Mouse (Mus musculus): ENCODE data around the gene Olfr935.

Olfr935 gene

GRCm38 (mm10) chr9:38999583-38999982, at the start of gene Olfr935:
Gene Olfr935, minus strand, starts transcription at chr9:38999683.
- DNase-seq (ENCODE audit: low spot score in 2 of 2), result no peak

GRCm38 (mm10) chr9:39023277-39023676, 23.8 kb upstream of the Olfr935 start, which contains the start of gene Olfr146:
Gene Olfr146, minus strand, starts transcription at chr9:39023377.
- no peak for DNase-seq (ENCODE audit: low spot score in 2 of 2)

- DNase-seq (ENCODE audit: low spot score in 2 of 2), result no peak
These were observed 11.3 kb downstream of the Olfr935 start, which contains the start of gene Olfr934 for GRCm38 (mm10) chr9:38988215-38988614. Gene Olfr934, minus strand, starts transcription at chr9:38988315.

GRCm38 (mm10) chr9:38972013-38972412, 27.5 kb downstream of the Olfr935 start, which contains the start of gene Olfr933:
Gene Olfr933, plus strand, starts transcription at chr9:38972313.
- DNase-seq (ENCODE audit: low spot score in 2 of 2), result no peak

- no peak for DNase-seq (ENCODE audit: low spot score in 2 of 2)
These were observed 45.4 kb downstream of the Olfr935 start for GRCm38 (mm10) chr9:38954124-38954416.

GRCm38 (mm10) chr9:38953401-38954123, 45.9 kb downstream of the Olfr935 start:
- DNase-seq (ENCODE audit: low spot score in 2 of 2), result peak; percentile 29 to 44

Data from right cerebral cortex, postnatal 10 days (tissue).